Mouse (Mus musculus): Measurements from ENCODE around the gene Tatdn3. TPM values are rescaled to one million over a fixed set of nuclear protein-coding genes. Genes with fewer than 3 reads are reported as not detected.

Tatdn3 gene
- polyA plus RNA-seq (2015; fragmentation: Nextera tagmentation; extraction: Ambion mirVana) = 5.9 and 6.4 TPM in 2 replicates

- Histone ChIP-seq H3K4me3 (ENCODE audit: low read depth, low read length) (peak within 1 kb of the TSS; percentile 79), H3K9ac (ENCODE audit: low read depth, low read length) (peak within 1 kb of the TSS; percentile 85), H3K4me2 (ENCODE audit: low read depth, low read length) (peak within 1 kb of the TSS; percentile 88), H3K36me3 (ENCODE audit: control insufficient read depth, insufficient read depth) (peaks cover 7% of the 10 kb centered on the region), H3K27me3 (ENCODE audit: control insufficient read depth, insufficient read depth, low read depth, low read length) (no peaks in the 10 kb centered on the region), H3K9me3 (replicated peaks; ENCODE audit: control insufficient read depth, low read length) (no peaks in the 10 kb centered on the region), H3K4me1 (ENCODE audit: control insufficient read depth, low read depth, low read length) (peaks cover 21% of the 10 kb centered on the region), H3K27ac (ENCODE audit: low read length) (peak within 1 kb of the TSS; percentile 58)
- peak; percentile 92 for ATAC-seq (ENCODE audit: low read depth)
- WGBS (ENCODE audit: insufficient replicate concordance) = under 1% methylated on average over 56 of the region's 56 CpGs
Measured at GRCm38 (mm10) chr1:191062781-191063485, at the start of gene Tatdn3, which contains the start of gene Nsl1. Tatdn3 (minus strand) TSS chr1:191062932. Nsl1 (plus strand) TSS chr1:191063012.

GRCm38 (mm10) chr1:191111146-191111545 is 48.4 kb upstream of the Tatdn3 start:
- H3K36me3 ChIP-seq (ENCODE audit: control insufficient read depth, insufficient read depth) = no peaks in the 10 kb centered on the region
- H3K27ac ChIP-seq (ENCODE audit: low read length) = peak overlapping the region; percentile 65
- ATAC-seq (ENCODE audit: low read depth) = peak; percentile 58

DNA sequence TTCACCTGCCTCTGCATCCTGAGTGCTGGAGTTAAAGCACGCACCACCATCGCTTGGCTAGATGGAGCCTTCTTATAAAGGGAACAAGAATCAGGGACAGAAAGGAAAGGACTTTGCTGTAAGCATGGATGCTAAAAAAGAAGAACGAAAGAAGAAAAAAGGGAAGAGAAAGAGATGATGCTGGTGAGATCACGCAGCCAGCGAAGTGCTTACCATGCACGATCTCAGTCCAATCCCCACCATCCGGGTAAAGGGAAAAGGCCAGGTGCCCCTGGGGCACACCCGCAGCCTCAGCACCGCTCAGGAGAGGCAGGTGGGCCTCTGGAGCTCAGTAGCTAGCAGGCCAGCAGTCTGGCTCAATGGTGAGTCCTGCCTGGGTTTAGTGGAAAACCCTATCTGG is 47.2 kb upstream of the Tatdn3 start:
- no peak overlapping the region for H3K4me3 ChIP-seq (ENCODE audit: low read depth, low read length)
- H3K4me1 ChIP-seq (ENCODE audit: control insufficient read depth, low read depth, low read length) = no peaks in the 10 kb centered on the region; the same call in 1 of the 2 replicates
- no peak overlapping the region for H3K9ac ChIP-seq (ENCODE audit: low read depth, low read length)
- H3K27ac ChIP-seq (ENCODE audit: low read length) = no peak overlapping the region
- H3K36me3 ChIP-seq (ENCODE audit: control insufficient read depth, insufficient read depth) = no peaks in the 10 kb centered on the region
- no peak overlapping the region for H3K4me2 ChIP-seq (ENCODE audit: low read depth, low read length)
- ATAC-seq (ENCODE audit: low read depth) = no peak
- H3K9me3 ChIP-seq (replicated peaks; ENCODE audit: control insufficient read depth, low read length) = no peaks in the 10 kb centered on the region
- 62% methylated on average over 9 of the region's 9 CpGs for WGBS (ENCODE audit: insufficient replicate concordance)
- no peaks in the 10 kb centered on the region for H3K27me3 ChIP-seq (ENCODE audit: control insufficient read depth, insufficient read depth, low read depth, low read length)

More at GRCm38 (mm10) chr1:191111146-191111545, 48.4 kb upstream of the Tatdn3 start:
- no peaks in the 10 kb centered on the region for H3K27me3 ChIP-seq (ENCODE audit: control insufficient read depth, insufficient read depth, low read depth, low read length)
- H3K4me1 ChIP-seq (ENCODE audit: control insufficient read depth, low read depth, low read length) = no peaks in the 10 kb centered on the region; the same call in 1 of the 2 replicates
- no peaks in the 10 kb centered on the region for H3K9me3 ChIP-seq (replicated peaks; ENCODE audit: control insufficient read depth, low read length)
- no peak overlapping the region for H3K4me3 ChIP-seq (ENCODE audit: low read depth, low read length)
- no peak overlapping the region for H3K9ac ChIP-seq (ENCODE audit: low read depth, low read length)
- WGBS (ENCODE audit: insufficient replicate concordance) = 12% methylated on average over 8 of the region's 8 CpGs
- H3K4me2 ChIP-seq (ENCODE audit: low read depth, low read length) = 0 out of 2 replicates have a peak overlapping the region, but pooled peaks have one; percentile 10

DNA sequence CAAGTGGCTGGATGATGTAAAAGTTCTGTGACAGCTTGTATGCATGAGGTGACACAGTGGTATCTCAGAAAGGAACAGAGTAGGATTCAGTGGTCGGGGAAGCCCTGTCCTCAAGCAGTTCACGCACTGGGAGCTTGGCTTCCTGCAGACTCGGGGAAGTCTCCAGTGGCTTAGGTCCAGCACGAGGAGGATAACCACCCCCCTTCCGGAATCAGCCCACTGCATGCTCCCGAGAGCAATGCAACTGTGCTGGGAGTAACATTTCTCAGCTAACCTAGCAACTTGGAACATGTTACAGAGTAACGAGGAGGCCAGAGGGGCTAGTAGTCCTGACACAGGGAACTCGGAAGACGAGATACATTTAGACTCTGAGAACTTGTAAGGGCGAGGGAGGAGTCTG is 44.6 kb upstream of the Tatdn3 start:
- Histone ChIP-seq H3K9ac (ENCODE audit: low read depth, low read length) (no peak overlapping the region), H3K27me3 (ENCODE audit: control insufficient read depth, insufficient read depth, low read depth, low read length) (no peaks in the 10 kb centered on the region), H3K9me3 (replicated peaks; ENCODE audit: control insufficient read depth, low read length) (no peaks in the 10 kb centered on the region), H3K36me3 (ENCODE audit: control insufficient read depth, insufficient read depth) (no peaks in the 10 kb centered on the region), H3K4me2 (ENCODE audit: low read depth, low read length) (no peak overlapping the region), H3K27ac (ENCODE audit: low read length) (no peak overlapping the region), H3K4me1 (ENCODE audit: control insufficient read depth, low read depth, low read length) (no peaks in the 10 kb centered on the region; the same call in 1 of the 2 replicates), H3K4me3 (ENCODE audit: low read depth, low read length) (no peak overlapping the region)
- no peak for ATAC-seq (ENCODE audit: low read depth)
- WGBS (ENCODE audit: insufficient replicate concordance) = 44% methylated on average over 10 of the region's 10 CpGs

DNA sequence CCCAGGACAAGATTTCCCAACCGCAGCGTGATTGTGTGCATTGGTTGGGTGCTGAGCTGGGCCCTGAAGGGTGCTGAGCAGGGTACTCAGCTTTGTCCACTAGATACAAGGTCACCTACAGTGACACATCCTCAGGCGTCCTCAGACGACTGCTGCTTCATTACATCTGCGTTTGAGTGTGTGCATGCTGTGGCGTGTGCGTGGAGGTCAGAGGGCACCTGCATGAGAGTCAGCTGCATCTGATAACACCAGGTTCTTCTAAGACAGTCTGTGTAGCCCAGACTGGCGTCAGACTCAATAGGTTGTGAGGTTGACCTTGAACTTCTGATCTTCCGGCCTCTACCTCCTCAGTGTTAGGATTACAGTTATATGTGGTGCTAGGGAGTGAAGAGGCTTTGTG is 42.5 kb upstream of the Tatdn3 start:
- 58% methylated on average over 9 of the region's 9 CpGs for WGBS (ENCODE audit: insufficient replicate concordance)
- no peak for ATAC-seq (ENCODE audit: low read depth)
- Histone ChIP-seq H3K4me3 (ENCODE audit: low read depth, low read length) (no peak overlapping the region), H3K27me3 (ENCODE audit: control insufficient read depth, insufficient read depth, low read depth, low read length) (peaks cover under 1% of the 10 kb centered on the region; the same call in 1 of the 2 replicates), H3K9me3 (replicated peaks; ENCODE audit: control insufficient read depth, low read length) (0 out of 2 replicates have a peak, but pooled peaks cover 2% of the 10 kb centered on the region), H3K36me3 (ENCODE audit: control insufficient read depth, insufficient read depth) (no peaks in the 10 kb centered on the region), H3K4me2 (ENCODE audit: low read depth, low read length) (no peak overlapping the region), H3K27ac (ENCODE audit: low read length) (no peak overlapping the region), H3K4me1 (ENCODE audit: control insufficient read depth, low read depth, low read length) (no peaks in the 10 kb centered on the region; the same call in 1 of the 2 replicates), H3K9ac (ENCODE audit: low read depth, low read length) (no peak overlapping the region)

DNA sequence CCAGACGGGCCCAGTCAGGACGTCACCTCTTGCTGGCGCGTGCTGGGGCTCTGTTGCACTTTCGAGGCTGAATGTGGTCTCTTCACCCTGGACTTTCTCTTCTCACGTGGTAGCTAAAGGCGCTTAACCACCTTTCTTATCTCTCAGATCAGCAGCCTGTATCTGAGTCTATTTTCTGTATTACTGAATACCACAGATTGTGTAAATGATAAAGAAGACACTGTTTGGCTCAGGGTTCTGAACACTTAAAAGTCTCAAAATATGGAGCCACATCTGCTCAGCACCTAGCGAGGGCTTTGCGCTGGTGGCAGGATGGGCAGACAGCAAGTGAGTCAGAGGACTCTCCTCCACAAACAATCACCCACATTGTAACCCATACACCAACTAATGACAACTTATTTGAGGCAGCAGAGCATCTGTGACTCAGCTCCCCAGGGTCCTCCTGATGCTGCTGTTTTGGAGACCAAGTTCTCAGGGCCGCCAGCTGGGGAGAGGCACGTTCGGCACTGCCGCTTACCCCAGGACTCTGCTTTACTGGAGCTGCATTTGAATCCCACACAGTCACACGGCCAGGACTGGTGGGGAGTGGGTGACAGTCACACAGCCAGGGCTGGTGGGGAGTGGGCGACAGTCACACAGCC is 40.1 kb upstream of the Tatdn3 start:
- Histone ChIP-seq H3K27me3 (ENCODE audit: control insufficient read depth, insufficient read depth, low read depth, low read length) (peaks cover 23% of the 10 kb centered on the region), H3K4me2 (ENCODE audit: low read depth, low read length) (no peak overlapping the region), H3K9me3 (replicated peaks; ENCODE audit: control insufficient read depth, low read length) (0 out of 2 replicates have a peak, but pooled peaks cover 2% of the 10 kb centered on the region), H3K9ac (ENCODE audit: low read depth, low read length) (no peak overlapping the region), H3K27ac (ENCODE audit: low read length) (no peak overlapping the region), H3K4me3 (ENCODE audit: low read depth, low read length) (no peak overlapping the region), H3K36me3 (ENCODE audit: control insufficient read depth, insufficient read depth) (no peaks in the 10 kb centered on the region), H3K4me1 (ENCODE audit: control insufficient read depth, low read depth, low read length) (no peaks in the 10 kb centered on the region; the same call in 1 of the 2 replicates)
- ATAC-seq (ENCODE audit: low read depth) = no peak
- WGBS (ENCODE audit: insufficient replicate concordance) = 65% methylated on average over 15 of the region's 15 CpGs

DNA sequence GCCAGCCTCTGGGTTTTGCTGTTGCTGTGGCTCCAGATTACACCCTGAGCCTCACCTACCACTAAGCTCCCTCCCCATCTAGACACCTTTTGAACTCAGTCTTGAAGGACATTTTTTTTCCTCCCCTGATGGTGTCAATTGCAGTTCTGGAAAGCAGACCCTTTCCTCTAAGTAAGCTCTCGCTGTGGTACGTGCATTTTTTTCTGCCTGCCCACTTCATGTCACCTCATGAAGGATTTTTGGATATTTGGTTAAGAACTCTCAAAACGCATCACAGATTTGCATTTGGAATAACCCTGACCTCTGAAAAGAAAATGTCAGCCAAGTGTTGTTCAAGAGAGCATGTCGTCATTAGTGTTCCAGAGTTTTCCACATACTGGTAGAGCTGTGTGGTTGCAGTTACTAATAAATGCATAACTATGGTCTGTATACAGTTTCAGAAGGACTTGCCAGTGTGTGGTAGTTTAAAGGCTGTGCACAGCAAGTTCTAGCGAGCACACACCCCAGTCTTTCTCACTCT is 37.1 kb upstream of the Tatdn3 start:
- Histone ChIP-seq H3K9ac (ENCODE audit: low read depth, low read length) (no peak overlapping the region), H3K27me3 (ENCODE audit: control insufficient read depth, insufficient read depth, low read depth, low read length) (peaks cover 39% of the 10 kb centered on the region), H3K4me2 (ENCODE audit: low read depth, low read length) (no peak overlapping the region), H3K9me3 (replicated peaks; ENCODE audit: control insufficient read depth, low read length) (0 out of 2 replicates have a peak, but pooled peaks cover 2% of the 10 kb centered on the region), H3K36me3 (ENCODE audit: control insufficient read depth, insufficient read depth) (no peaks in the 10 kb centered on the region), H3K4me1 (ENCODE audit: control insufficient read depth, low read depth, low read length) (no peaks in the 10 kb centered on the region; the same call in 1 of the 2 replicates), H3K4me3 (ENCODE audit: low read depth, low read length) (no peak overlapping the region), H3K27ac (ENCODE audit: low read length) (no peak overlapping the region)
- WGBS (ENCODE audit: insufficient replicate concordance) = 52% methylated on average over 5 of the region's 5 CpGs
- no peak for ATAC-seq (ENCODE audit: low read depth)

GRCm38 (mm10) chr1:191099114-191099513 is 36.4 kb upstream of the Tatdn3 start:
- Histone ChIP-seq H3K9ac (ENCODE audit: low read depth, low read length) (no peak overlapping the region), H3K27me3 (ENCODE audit: control insufficient read depth, insufficient read depth, low read depth, low read length) (peaks cover 39% of the 10 kb centered on the region), H3K9me3 (replicated peaks; ENCODE audit: control insufficient read depth, low read length) (0 out of 2 replicates have a peak, but pooled peaks cover 2% of the 10 kb centered on the region), H3K36me3 (ENCODE audit: control insufficient read depth, insufficient read depth) (no peaks in the 10 kb centered on the region), H3K27ac (ENCODE audit: low read length) (no peak overlapping the region), H3K4me3 (ENCODE audit: low read depth, low read length) (no peak overlapping the region), H3K4me1 (ENCODE audit: control insufficient read depth, low read depth, low read length) (no peaks in the 10 kb centered on the region; the same call in 1 of the 2 replicates), H3K4me2 (ENCODE audit: low read depth, low read length) (no peak overlapping the region)
- WGBS (ENCODE audit: insufficient replicate concordance) = 35% methylated on average over 5 of the region's 5 CpGs
- ATAC-seq (ENCODE audit: low read depth) = no peak

All from liver, embryonic 16.5 days (tissue).